Mouse (Mus musculus) intestine, postnatal 0 days (tissue): ENCODE measurements around the gene Spata48. TPM values are rescaled to one million over a fixed set of nuclear protein-coding genes. Genes with fewer than 3 reads are reported as not detected.

Source experiments
- ATAC-seq: fragments of 200-750 bp; cut with Nextera tagmentation; 2 replicates; pipeline ENCODE4 v1.8.0; 2017; ENCODE audit warnings: mild to moderate bottlenecking, moderate TSS enrichment, moderate library complexity
- H3K27ac ChIP-seq: fragments of 300-500 bp; sonication (generic); 2 replicates; pipeline ENCODE4 v1.5.1; 2014; ENCODE audit warnings: mild to moderate bottlenecking, low read depth, low read length, moderate library complexity
- H3K27me3 ChIP-seq: fragments of 300-500 bp; sonication (generic); replicated peaks from 2 replicates; pipeline ENCODE4 v1.6.1; 2014; ENCODE audit warnings: low read length, mixed read lengths; ENCODE audit not compliant: control insufficient read depth, insufficient read depth
- H3K36me3 ChIP-seq: fragments of 300-500 bp; sonication (generic); 2 replicates; pipeline ENCODE4 v1.6.1; 2014; ENCODE audit warnings: mild to moderate bottlenecking, moderate library complexity; ENCODE audit not compliant: control insufficient read depth, insufficient read depth
- H3K4me1 ChIP-seq: fragments of 300-500 bp; sonication (generic); replicated peaks from 2 replicates; pipeline ENCODE4 v1.6.1; 2014; ENCODE audit warnings: antibody characterized with exemption, low read length, mixed read lengths; ENCODE audit not compliant: control insufficient read depth, insufficient read depth
- H3K4me2 ChIP-seq: fragments of 300-500 bp; sonication (generic); replicated peaks from 2 replicates; pipeline ENCODE4 v1.6.1; 2014; ENCODE audit warnings: low read depth, mild to moderate bottlenecking, moderate library complexity
- H3K4me3 ChIP-seq: fragments of 300-500 bp; sonication (generic); 2 replicates; pipeline ENCODE4 v1.5.1; 2014; ENCODE audit warnings: low read depth, low read length
- H3K9ac ChIP-seq: fragments of 300-500 bp; sonication (generic); 2 replicates; pipeline ENCODE4 v1.6.1; 2014; ENCODE audit warnings: mild to moderate bottlenecking, low read depth, low read length
- H3K9me3 ChIP-seq: fragments of 300-500 bp; sonication (generic); 2 replicates; pipeline ENCODE4 v1.6.1; 2016; ENCODE audit warnings: mixed run types; ENCODE audit not compliant: control insufficient read depth
- CTCF ChIP-seq: sonication (generic); IDR thresholded peaks from 2 replicates; pipeline ENCODE4 v1.5.1; 2016; ENCODE audit warnings: low read depth, mild to moderate bottlenecking, control low read depth, antibody characterized with exemption, moderate library complexity
- WGBS: fragments of 180-500 bp; shearing (Covaris S2); extraction: QIAGEN DNeasy Blood & Tissue Kit; methylation state at CpG from one replicate; pipeline ENCODE4 v1.1.7; 2014; 5-methylcytosine and 5-hydroxymethylcytosine counted together
- polyA plus RNA-seq: library from polyadenylated mRNA; unstranded; fragments of >200 nt; fragmentation: Nextera tagmentation; extraction: Ambion mirVana; gene quantifications from 2 replicates; pipeline ENCODE4 v1.2.1, GENCODE M21; 2015

Gene Spata48
- polyA plus RNA-seq, 1 experiment from 2014 or later, result 1.3 TPM

DNA sequence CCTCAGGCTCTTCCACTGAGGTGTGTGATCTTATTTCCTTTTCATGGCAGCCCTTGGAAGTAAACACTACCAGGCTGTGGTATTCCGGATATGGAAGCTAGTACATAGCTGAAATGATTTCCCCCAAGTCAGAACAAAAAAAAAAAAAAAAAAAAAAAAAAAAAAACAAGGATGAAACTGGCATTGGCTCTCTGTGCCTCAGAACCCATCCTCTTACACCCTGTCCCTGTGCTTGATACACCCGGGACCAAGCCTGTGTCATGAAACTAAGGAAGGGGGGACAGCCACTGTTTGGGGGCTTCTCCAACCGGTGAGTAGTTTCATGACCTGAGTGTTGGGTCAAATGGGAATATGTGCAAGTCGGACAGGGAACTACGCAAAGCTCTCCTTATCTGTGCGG lies 99.2 kb downstream of the Spata48 start:
- H3K4me3 ChIP-seq, result no peak overlapping the region
- ATAC-seq, result no peak
- H3K9me3 ChIP-seq, result no peaks in the 10 kb centered on the region
- no peaks in the 10 kb centered on the region for H3K36me3 ChIP-seq
- no peaks in the 10 kb centered on the region for H3K4me1 ChIP-seq
- no peak overlapping the region for H3K9ac ChIP-seq
- 82% methylated on average over 6 of the region's 6 CpGs for WGBS
- TF ChIP-seq CTCF, result no peak
- H3K27ac ChIP-seq, result no peak overlapping the region
- H3K27me3 ChIP-seq, result no peaks in the 10 kb centered on the region
- no peak overlapping the region for H3K4me2 ChIP-seq

DNA sequence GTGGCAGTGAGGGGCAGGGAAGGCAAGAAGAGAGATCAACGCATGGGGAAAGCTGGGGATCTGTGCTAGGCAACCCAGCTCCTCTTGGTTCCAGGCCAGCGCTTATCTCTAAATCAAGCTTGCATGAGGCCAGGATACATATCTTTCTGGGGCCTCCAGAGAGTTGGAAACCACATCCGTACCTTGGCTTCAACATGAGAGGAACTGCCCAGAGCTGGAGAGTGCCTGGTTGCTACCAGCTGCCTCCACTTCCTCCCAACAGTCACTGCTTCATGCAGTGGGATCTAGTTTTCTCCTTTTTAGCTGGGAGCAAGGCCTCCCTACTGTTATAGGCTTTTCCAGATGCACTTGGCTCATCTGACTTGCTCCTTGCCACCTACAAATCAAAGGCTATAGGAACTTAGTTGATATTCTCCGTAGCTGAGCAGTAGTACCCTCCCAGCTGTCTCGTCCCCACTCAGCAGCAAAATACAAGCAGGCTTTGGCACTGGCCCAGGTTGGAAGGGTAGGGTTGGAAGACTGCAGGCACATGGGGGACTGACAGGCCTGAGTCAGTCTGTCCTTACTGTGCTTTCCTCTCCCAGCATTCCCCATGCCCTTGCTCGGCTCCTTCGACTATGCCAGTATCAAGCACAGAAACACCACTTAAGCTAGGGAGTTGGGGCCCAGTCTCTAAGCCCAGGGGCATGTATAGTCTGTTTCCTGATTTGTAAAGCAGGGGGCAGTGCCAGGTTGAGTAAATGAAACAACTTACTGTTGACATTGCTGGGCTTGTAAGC lies 102.6 kb downstream of the Spata48 start:
- no peak for ATAC-seq
- no peak overlapping the region for H3K9ac ChIP-seq
- H3K36me3 ChIP-seq, result no peaks in the 10 kb centered on the region
- H3K4me3 ChIP-seq, result no peak overlapping the region
- H3K27me3 ChIP-seq, result no peaks in the 10 kb centered on the region
- no peak overlapping the region for H3K27ac ChIP-seq
- H3K9me3 ChIP-seq, result no peaks in the 10 kb centered on the region
- 67% methylated on average over 7 of the region's 7 CpGs for WGBS
- TF ChIP-seq CTCF, result no peak
- no peak overlapping the region for H3K4me2 ChIP-seq
- no peaks in the 10 kb centered on the region for H3K4me1 ChIP-seq

Other genes starting within 250 kb of the Spata48 start
- gene Zpbp, start 314 bp downstream of the Spata48 start, polyA plus RNA-seq, result 0.12 and 0.29 TPM in 2 replicates
- gene 4930512M02Rik, start 165.7 kb downstream of the Spata48 start, polyA plus RNA-seq, result not detected in 2 replicates
- gene Ikzf1, start 222.9 kb downstream of the Spata48 start, polyA plus RNA-seq, result 0.64 and 0.85 TPM in 2 replicates